Mouse (Mus musculus) neural tube, embryonic 15.5 days (tissue): ENCODE results near the gene Pet117. TPM values are rescaled to one million over a fixed set of nuclear protein-coding genes. Genes with fewer than 3 reads are reported as not detected.
A peak's percentile ranks its signal among the peaks of the same experiment; 100 is the strongest.

Experiments used
- ATAC-seq: fragments of 200-750 bp; cut with Nextera tagmentation; 2 replicates; pipeline ENCODE4 v1.8.0; 2017; ENCODE audit warnings: mild to moderate bottlenecking, moderate TSS enrichment, moderate library complexity; ENCODE audit not compliant: low FRiP score
- H3K27ac ChIP-seq: fragments of 300-500 bp; sonication (generic); replicated peaks from 2 replicates; pipeline ENCODE4 v1.5.1; 2015; ENCODE audit warnings: mild to moderate bottlenecking, inconsistent platforms
- H3K27me3 ChIP-seq: fragments of 300-500 bp; sonication (generic); replicated peaks from 2 replicates; pipeline ENCODE4 v1.6.1; 2015; ENCODE audit warnings: inconsistent platforms
- H3K36me3 ChIP-seq: fragments of 300-500 bp; sonication (generic); 2 replicates; pipeline ENCODE4 v1.6.1; 2015; ENCODE audit warnings: inconsistent platforms
- H3K4me1 ChIP-seq: fragments of 300-500 bp; sonication (generic); 2 replicates; pipeline ENCODE4 v1.6.1; 2015; ENCODE audit warnings: inconsistent platforms
- H3K4me2 ChIP-seq: fragments of 300-500 bp; sonication (generic); 2 replicates; pipeline ENCODE4 v1.6.1; 2015; ENCODE audit warnings: inconsistent platforms, mild to moderate bottlenecking, moderate library complexity
- H3K4me3 ChIP-seq: fragments of 300-500 bp; sonication (generic); replicated peaks from 2 replicates; pipeline ENCODE4 v1.5.1; 2015; ENCODE audit warnings: mild to moderate bottlenecking, inconsistent platforms
- H3K9ac ChIP-seq: fragments of 300-500 bp; sonication (generic); replicated peaks from 2 replicates; pipeline ENCODE4 v1.6.1; 2015; ENCODE audit warnings: mild to moderate bottlenecking, inconsistent platforms
- H3K9me3 ChIP-seq: fragments of 300-500 bp; sonication (generic); replicated peaks from 2 replicates; pipeline ENCODE4 v1.6.1; 2016; ENCODE audit warnings: inconsistent platforms
- WGBS: fragments of 180-500 bp; shearing (Covaris S2); methylation state at CpG from one replicate; pipeline ENCODE4 v1.1.7; 2015; ENCODE audit warnings: mixed read lengths; 5-methylcytosine and 5-hydroxymethylcytosine counted together
- polyA plus RNA-seq: library from polyadenylated mRNA; unstranded; fragments of >200 nt; fragmentation: Nextera tagmentation; extraction: Ambion mirVana; gene quantifications from 2 replicates; pipeline ENCODE4 v1.2.1, GENCODE M21; 2015

Pet117 gene
- polyA plus RNA-seq = 1.4 TPM in 1 of 2 replicates, not detected in the other

DNA sequence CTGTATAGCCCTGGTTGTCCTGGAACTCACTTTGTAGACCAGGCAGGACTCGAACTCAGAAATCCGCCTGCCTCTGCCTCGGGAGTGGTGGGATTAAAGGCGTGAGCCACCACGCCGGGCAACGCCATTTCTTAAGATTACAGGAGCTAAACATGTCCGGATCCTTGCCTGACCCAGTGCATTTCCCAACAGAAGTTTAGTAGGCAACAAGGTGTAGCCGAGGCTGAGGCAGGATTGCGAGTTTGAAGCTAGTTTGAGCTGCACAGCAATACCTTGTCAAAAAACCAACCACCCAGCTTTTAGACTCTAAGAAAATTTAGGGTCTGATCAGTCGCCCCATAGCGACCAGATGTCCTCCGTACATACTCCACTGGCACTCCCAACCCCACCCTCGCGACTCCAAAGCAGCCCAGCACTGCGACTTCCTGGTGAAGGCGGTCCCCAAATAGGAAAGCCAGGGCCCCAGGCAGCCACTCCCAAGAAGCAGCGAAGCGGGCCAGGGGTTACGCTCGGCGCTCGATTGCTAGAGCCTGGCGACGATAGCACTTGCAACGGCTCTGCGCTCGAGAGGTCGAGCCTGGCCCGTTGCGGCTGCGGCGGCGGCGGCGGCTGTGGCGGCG is at the start of gene Pet117, which contains the start of gene Kat14:
Pet117 (plus strand) TSS at position 597 of the 620 bp plus-strand sequence.
Kat14 (plus strand) TSS at position 584 of the 620 bp plus-strand sequence.
- Histone ChIP-seq H3K9me3 (no peaks in the 10 kb centered on the region), H3K27ac (peak within 1 kb of the TSS; percentile 97), H3K4me2 (peak within 1 kb of the TSS; percentile 72), H3K4me3 (peak within 1 kb of the TSS; percentile 88), H3K36me3 (peaks cover 5% of the 10 kb centered on the region), H3K27me3 (no peaks in the 10 kb centered on the region), H3K9ac (peak within 1 kb of the TSS; percentile 83), H3K4me1 (peaks cover 26% of the 10 kb centered on the region)
- WGBS = 6% methylated on average over 38 of the region's 38 CpGs
- ATAC-seq = peak; percentile 96

DNA sequence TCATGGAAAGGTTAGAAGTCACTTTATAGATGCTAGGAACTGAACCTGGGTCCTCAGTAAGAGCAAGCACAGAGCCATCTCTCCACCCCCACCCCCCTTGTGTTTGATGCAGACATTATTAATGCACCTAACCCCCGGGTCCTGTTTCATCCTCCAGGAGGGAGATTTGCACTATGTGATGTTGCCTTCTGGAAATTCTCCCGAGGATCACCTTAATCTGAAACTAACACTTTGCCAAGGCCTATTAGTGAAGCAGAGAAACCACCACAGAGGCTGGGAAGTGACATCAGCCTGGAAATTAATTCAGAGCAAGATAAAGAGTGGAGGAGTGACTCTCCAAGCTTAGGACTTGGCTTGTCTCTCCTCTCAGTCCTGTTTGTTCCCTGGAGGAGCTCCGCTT is 44.6 kb upstream of the Pet117 start:
- Histone ChIP-seq H3K4me3 (no peak overlapping the region), H3K36me3 (no peaks in the 10 kb centered on the region), H3K4me2 (no peak overlapping the region), H3K9me3 (no peaks in the 10 kb centered on the region), H3K9ac (no peak overlapping the region), H3K27ac (no peak overlapping the region), H3K4me1 (no peaks in the 10 kb centered on the region), H3K27me3 (peaks cover 17% of the 10 kb centered on the region)
- no peak for ATAC-seq
- WGBS = 69% methylated on average over 3 of the region's 3 CpGs

DNA sequence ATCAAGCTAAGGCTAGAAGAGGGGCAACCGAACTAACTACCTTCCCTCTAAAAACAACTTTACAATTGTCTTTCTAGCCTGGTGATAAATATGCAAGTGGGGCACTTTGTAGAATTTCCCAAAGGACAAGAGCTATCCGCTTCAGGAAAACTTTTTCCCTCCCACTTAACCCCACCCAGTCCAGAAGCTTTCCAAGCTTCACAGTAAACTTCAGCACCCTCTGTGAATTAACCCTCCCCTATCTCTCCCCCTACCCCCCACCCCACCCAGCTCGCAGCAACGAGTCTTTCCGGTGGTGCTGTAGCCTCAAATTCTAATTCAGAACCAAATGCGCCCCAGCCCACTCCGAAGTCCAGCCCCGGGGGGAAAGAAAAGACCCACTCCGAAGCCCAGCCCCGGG is 39.3 kb upstream of the Pet117 start:
- no peak for ATAC-seq
- H3K36me3 ChIP-seq = no peaks in the 10 kb centered on the region
- H3K27ac ChIP-seq = no peak overlapping the region
- no peak overlapping the region for H3K9ac ChIP-seq
- peaks cover 67% of the 10 kb centered on the region for H3K27me3 ChIP-seq
- peak overlapping the region; percentile 96; the same call in 1 of the 2 replicates for H3K4me2 ChIP-seq
- WGBS = 3% methylated on average over 10 of the region's 10 CpGs
- no peaks in the 10 kb centered on the region for H3K9me3 ChIP-seq
- peaks cover 37% of the 10 kb centered on the region for H3K4me1 ChIP-seq
- no peak overlapping the region for H3K4me3 ChIP-seq

DNA sequence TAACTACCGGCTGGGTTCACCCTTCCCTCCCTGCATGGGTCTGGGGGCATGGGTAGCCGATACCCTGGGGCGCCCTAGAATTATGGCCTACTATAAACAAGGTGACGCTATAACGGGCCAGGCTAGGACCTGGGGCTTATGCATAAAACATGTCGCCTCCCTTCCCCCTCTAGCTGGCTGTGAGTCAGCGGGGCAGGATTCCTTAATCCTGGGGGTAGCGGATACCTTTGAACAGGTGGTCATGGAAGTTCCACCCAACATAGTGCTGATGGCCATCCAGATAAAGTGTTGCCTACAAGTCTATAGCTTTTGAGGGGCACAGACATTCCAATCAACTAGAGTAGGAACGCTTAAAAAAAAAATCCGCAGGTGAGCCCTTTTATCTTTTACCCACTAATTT is 38.9 kb upstream of the Pet117 start:
- no peaks in the 10 kb centered on the region for H3K9me3 ChIP-seq
- no peak for ATAC-seq
- no peaks in the 10 kb centered on the region for H3K36me3 ChIP-seq
- 1% methylated on average over 10 of the region's 10 CpGs for WGBS
- no peak overlapping the region for H3K9ac ChIP-seq
- no peak overlapping the region for H3K27ac ChIP-seq
- H3K27me3 ChIP-seq = peaks cover 72% of the 10 kb centered on the region
- peak overlapping the region; percentile 51; the same call in 1 of the 2 replicates for H3K4me3 ChIP-seq
- peaks cover 37% of the 10 kb centered on the region for H3K4me1 ChIP-seq
- peak overlapping the region; percentile 96 for H3K4me2 ChIP-seq

DNA sequence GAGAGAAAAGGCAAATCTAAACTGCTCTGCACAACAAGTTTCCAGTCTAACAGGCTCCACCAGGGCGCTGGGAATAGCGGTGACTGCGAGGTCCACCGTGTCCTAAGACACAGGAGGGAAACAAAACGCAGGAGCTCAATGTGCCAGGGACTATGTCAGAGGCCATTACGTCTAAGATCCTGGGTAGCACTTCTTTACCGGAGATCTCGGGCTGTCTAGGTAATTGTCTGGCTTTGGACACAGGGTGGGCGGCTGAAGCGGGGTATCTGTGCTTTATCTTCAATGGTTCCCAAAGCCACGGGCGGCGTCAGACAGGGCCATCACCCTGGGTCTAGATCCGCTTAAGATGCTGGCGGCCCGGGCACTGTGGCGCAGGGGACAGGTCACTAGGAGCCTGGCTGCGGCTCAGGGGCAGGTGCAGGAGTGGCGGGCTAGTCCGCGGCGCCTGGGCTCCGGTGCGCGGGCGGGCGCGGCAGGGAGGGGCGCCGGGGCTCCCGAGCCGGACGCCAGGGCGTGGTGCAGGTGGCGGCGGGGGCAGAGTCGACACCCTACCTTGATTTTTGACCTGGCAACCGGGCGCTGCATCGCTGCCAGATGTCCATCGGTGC is 38.3 kb upstream of the Pet117 start:
- no peaks in the 10 kb centered on the region for H3K36me3 ChIP-seq
- H3K9me3 ChIP-seq = no peaks in the 10 kb centered on the region
- peak; percentile 36 for ATAC-seq
- H3K4me1 ChIP-seq = peaks cover 37% of the 10 kb centered on the region
- H3K27ac ChIP-seq = no peak overlapping the region
- peak overlapping the region; percentile 51 for H3K4me3 ChIP-seq
- peak overlapping the region; percentile 96 for H3K4me2 ChIP-seq
- peaks cover 77% of the 10 kb centered on the region for H3K27me3 ChIP-seq
- peak overlapping the region; percentile 45 for H3K9ac ChIP-seq
- WGBS = under 1% methylated on average over 28 of the region's 41 CpGs

DNA sequence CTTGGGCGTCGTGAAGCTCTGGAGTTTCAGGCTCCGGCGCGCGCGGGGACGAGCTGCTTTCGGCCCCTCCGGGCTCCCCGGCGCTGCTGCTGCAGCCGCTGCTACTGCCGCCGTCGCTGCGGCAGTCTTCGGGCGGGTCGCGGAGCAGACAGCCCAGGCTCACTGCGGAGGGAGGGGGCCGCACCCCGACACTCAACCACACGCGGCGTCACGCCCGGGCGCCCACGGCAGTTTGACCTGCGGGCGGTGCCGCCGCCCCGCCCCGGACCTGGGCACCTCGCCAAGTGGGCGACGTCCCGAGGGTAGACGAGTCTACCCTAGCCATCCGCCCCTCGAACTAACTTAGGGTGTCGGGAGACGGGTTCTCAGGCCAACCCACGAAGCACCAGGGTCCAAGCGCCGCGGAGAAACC is 37.8 kb upstream of the Pet117 start:
- WGBS = under 1% methylated on average over 50 of the region's 50 CpGs
- Histone ChIP-seq H3K9me3 (no peaks in the 10 kb centered on the region), H3K27me3 (peaks cover 81% of the 10 kb centered on the region)

DNA sequence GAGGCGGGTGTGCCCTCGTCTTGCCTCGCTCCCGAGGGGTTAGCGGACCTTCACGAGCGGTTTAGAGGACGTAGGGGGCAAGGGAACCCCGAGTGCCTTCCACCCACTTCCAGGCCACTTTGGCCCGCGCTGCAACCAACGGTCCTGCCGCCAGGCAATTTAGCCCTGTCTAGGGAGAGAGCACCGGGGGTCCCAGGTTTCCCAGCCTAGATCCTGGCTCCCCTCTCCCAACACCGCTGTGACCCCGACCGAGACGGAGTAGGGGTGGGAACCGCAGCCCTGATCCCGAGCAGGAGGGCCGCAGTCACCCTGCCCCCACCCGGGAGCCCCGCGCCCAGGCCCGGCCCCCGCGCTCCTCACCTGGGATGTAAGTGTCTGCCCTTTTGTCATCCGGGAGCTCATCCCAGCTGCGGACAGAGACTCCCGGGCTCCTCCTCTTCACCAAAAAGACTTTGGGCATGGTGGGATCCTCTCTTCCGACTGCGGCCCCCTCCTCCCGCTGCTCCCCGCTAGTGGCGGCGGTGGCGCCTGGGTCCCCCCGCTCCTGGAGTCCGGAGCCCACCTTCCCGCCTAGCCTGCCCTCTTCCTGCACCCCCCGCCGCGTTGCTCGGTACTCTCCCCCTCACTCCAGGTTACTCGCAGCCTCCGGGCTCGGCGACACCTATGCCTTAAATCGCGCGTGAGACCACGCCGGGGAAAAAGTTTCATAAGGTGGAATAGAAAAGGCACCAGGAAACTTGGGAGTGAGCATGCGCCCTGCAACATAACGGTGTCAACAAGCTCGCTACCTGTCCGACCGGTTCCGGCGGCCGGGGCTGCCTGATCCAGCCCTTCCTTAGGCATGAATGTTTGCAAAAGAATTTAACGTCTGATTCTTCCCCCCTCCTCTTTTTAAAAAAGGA is 37.1 kb upstream of the Pet117 start, which contains the start of gene Ovol2:
Ovol2 (minus strand) TSS at position 746 of the 902 bp plus-strand sequence.
- peak within 1 kb of the TSS; percentile 45 for H3K9ac ChIP-seq
- no peaks in the 10 kb centered on the region for H3K9me3 ChIP-seq
- H3K27ac ChIP-seq = no peak within 1 kb of the TSS
- H3K4me1 ChIP-seq = peaks cover 37% of the 10 kb centered on the region
- H3K36me3 ChIP-seq = no peaks in the 10 kb centered on the region
- H3K4me2 ChIP-seq = peak within 1 kb of the TSS; percentile 96
- WGBS = under 1% methylated on average over 61 of the region's 62 CpGs
- no peak; the same call in 1 of the 2 replicates for ATAC-seq
- H3K4me3 ChIP-seq = peak within 1 kb of the TSS; percentile 51
- peaks cover 79% of the 10 kb centered on the region for H3K27me3 ChIP-seq

More for the DNA sequence above, 37.8 kb upstream of the Pet117 start:
- Histone ChIP-seq H3K4me1 (peaks cover 37% of the 10 kb centered on the region), H3K36me3 (no peaks in the 10 kb centered on the region), H3K9ac (peak overlapping the region; percentile 45), H3K4me2 (peak overlapping the region; percentile 96), H3K27ac (no peak overlapping the region), H3K4me3 (peak overlapping the region; percentile 51)
- ATAC-seq = peak; percentile 73; the same call in 1 of the 2 replicates

DNA sequence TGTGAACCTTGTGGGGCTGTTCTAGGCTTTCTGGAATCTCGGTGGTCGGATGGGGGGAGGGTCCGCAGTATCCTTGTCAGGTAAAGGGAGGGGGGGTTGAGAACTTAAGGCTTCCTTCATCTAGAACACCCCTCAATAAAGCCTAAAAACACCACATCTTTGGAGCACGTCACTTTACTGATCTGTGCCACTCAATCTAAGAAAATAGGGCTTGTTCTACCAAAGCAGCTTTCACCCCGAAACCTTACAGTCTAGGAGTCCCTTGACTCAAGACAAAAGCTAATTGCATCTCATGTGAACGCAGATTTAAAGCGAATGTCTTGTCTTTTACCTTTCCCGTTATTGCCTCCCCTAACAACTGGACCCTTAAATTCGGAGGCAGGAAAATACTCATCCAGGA is 36.3 kb upstream of the Pet117 start:
- Histone ChIP-seq H3K27ac (no peak overlapping the region), H3K4me1 (peaks cover 37% of the 10 kb centered on the region), H3K9ac (no peak overlapping the region), H3K4me3 (peak overlapping the region; percentile 51), H3K36me3 (no peaks in the 10 kb centered on the region), H3K4me2 (peak overlapping the region; percentile 96), H3K9me3 (no peaks in the 10 kb centered on the region), H3K27me3 (peaks cover 79% of the 10 kb centered on the region)
- 6% methylated on average over 9 of the region's 9 CpGs for WGBS
- ATAC-seq = no peak

DNA sequence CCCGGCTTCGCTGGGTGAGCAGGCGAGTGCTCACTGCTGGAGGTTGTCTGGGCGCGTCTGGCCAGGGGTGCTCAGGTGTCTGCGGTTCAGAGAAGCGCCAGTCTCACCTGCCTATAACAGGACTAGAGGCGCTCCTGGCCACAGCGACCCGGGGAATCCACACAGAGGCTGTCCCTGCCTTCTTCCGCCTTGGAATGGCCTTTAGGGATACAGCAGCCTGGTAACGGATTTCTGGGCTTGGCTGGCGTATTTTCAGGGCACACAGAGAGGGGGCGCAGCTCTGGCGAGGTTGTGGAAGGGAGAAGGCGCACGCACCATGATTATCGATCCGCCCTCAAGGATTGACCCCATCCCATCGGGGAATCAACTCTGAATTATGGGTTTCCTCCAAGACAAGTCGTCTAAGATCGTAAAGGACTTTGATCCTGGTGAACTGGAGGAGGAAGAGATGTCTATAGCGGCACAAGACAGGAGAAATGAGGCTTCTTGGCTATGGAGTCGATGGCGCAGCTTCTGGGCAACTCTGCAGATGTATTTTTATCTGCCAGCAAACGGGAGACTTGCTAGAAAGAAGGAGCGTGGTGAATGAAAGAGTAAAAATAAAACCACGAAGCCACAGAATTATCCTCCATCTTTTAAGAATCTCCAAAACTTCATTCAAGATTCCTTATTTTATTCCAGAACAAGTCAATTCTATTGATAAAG is 35.5 kb upstream of the Pet117 start:
- peaks cover 37% of the 10 kb centered on the region for H3K4me1 ChIP-seq
- no peak for ATAC-seq
- peaks cover 73% of the 10 kb centered on the region for H3K27me3 ChIP-seq
- peak overlapping the region; percentile 51 for H3K4me3 ChIP-seq
- peak overlapping the region; percentile 96 for H3K4me2 ChIP-seq
- H3K9ac ChIP-seq = peak overlapping the region; percentile 34; the same call in 1 of the 2 replicates
- no peaks in the 10 kb centered on the region for H3K9me3 ChIP-seq
- H3K27ac ChIP-seq = no peak overlapping the region
- no peaks in the 10 kb centered on the region for H3K36me3 ChIP-seq
- WGBS = 8% methylated on average over 28 of the region's 28 CpGs

DNA sequence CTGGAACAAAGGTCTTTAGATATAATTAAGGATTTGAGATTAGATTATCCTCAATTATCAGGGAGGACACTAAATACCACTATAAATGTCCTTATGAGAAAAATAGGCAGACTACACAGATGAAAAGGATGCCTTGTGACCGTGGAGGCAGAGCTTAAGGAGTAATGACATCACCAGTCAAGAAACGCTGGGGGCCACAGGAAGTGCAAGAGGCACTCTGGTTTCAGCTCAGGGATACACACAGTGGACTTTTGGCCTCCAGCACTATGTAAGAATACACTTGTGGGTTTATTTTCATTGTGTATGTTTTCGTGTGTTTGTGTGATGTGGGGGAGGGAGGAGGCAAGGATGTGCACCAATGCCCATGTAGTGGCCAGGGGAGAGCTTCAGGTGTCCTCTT is 31.6 kb upstream of the Pet117 start:
- Histone ChIP-seq H3K4me1 (peaks cover 13% of the 10 kb centered on the region), H3K4me3 (no peak overlapping the region), H3K4me2 (no peak overlapping the region), H3K27ac (no peak overlapping the region), H3K36me3 (no peaks in the 10 kb centered on the region), H3K27me3 (peaks cover 35% of the 10 kb centered on the region), H3K9ac (no peak overlapping the region), H3K9me3 (no peaks in the 10 kb centered on the region)
- WGBS = 78% methylated on average over 3 of the region's 3 CpGs
- ATAC-seq = no peak

DNA sequence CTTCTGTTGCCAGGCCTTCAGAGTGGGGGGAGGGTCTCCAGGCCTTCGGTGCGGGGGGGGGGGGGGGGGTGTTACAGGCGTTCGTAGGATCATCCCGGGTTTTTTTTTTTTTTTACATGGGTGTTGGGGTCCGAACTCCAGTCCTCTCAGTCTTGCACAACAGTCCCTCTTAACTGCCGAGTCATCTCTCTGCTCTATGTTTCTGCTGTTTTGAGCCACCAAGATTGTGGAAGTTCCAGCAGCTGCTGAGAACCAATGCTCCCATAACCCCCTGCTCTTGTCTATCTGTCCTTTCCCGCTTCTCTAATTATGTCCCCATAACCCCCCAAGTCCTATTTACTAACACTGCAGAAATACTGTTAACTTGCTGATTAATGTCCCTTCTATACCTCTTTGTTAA is 31.1 kb upstream of the Pet117 start:
- H3K36me3 ChIP-seq = no peaks in the 10 kb centered on the region
- H3K4me3 ChIP-seq = no peak overlapping the region
- peaks cover 30% of the 10 kb centered on the region for H3K27me3 ChIP-seq
- H3K4me1 ChIP-seq = peaks cover 8% of the 10 kb centered on the region
- H3K9me3 ChIP-seq = no peaks in the 10 kb centered on the region
- no peak for ATAC-seq
- WGBS = 78% methylated on average over 7 of the region's 8 CpGs
- no peak overlapping the region for H3K4me2 ChIP-seq
- H3K9ac ChIP-seq = no peak overlapping the region
- no peak overlapping the region for H3K27ac ChIP-seq
